Mouse (Mus musculus) megakaryocyte, embryonic 14.5 days (primary cell): ENCODE measurements around the gene Itpka.

Experiments
- FLI1 ChIP-seq: IDR thresholded peaks from 2 replicates; pipeline ENCODE4 v1.6.1; 2012; ENCODE audit warnings: low read length, inconsistent platforms, mixed read lengths
- GATA1 ChIP-seq: IDR thresholded peaks from 3 replicates; pipeline ENCODE4 v1.6.1; 2012; ENCODE audit warnings: mixed read lengths, low read length, inconsistent platforms, borderline replicate concordance

- TF ChIP-seq GATA1 (no peak), FLI1 (no peak)
Measured at GRCm38 (mm10) chr2:119767246-119767645, 25.1 kb downstream of the Itpka start.
